Mouse (Mus musculus): ENCODE measurements around the gene Paf1.

DNA sequence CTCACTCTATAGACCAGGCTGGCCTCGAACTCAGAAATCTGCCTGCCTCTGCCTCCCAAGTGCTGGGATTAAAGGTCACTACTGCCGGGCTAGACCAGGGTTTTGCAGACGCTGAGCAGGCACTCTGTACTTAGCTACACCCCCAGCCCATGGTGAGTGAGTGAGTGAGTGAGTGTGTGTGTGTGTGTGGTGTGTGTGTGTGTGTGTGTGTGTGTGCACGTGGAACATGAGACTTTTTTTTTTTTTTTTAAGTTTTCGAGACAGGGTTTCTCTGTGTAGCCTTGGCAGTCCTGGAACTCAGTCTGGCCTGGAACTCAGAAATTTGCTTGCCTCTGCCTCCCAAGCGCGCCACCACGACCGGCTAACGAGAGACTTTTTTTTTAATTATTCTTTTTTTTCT, 18.1 kb upstream of the Paf1 start:
- TF ChIP-seq POLR2A (IDR thresholded peaks at IDR 0.05; ENCODE audit: extremely low read depth, insufficient read depth, low read length), result no peak
- TF ChIP-seq CTCF (IDR thresholded peaks at IDR 0.05; ENCODE audit: low read depth, low read length), result no peak
